Mouse (Mus musculus) layer of hippocampus, adult 2 months (tissue): Measurements from ENCODE around the gene Galk1. TPM values are rescaled to one million over a fixed set of nuclear protein-coding genes. Genes with fewer than 3 reads are reported as not detected.

Experiments
- DNase-seq, 2 experiments: peaks; one replicate each; pipeline ENCODE4 v3.0.0; 2022; ENCODE audit warnings: low spot score in 2 of 2
- H3K27ac ChIP-seq: fragments of 200-600 bp; 2 replicates; pipeline ENCODE4 v1.8.1; 2022
- H3K4me3 ChIP-seq: fragments of 200-600 bp; 2 replicates; pipeline ENCODE4 v1.8.1; 2022; ENCODE audit warnings: mild to moderate bottlenecking
- CTCF ChIP-seq: fragments of 200-600 bp; conservative IDR thresholded peaks from 2 replicates; pipeline ENCODE4 v1.8.1; 2022; ENCODE audit warnings: antibody characterized with exemption, mild to moderate bottlenecking, moderate library complexity
- total RNA-seq, 2 experiments: library from RNA; stranded (reverse); gene quantifications; 2 replicates each; pipeline ENCODE4 v1.2.3; 2021

The Galk1 gene
- total RNA-seq, 2 experiments from 2014 or later = 13.3 to 13.5 TPM

GRCm38 (mm10) chr11:116045173-116045572 lies 32.7 kb upstream of the Galk1 start:
- no peak for DNase-seq
- TF ChIP-seq CTCF = no peak
- Histone ChIP-seq H3K4me3 (no peak overlapping the region), H3K27ac (no peak overlapping the region)

DNA sequence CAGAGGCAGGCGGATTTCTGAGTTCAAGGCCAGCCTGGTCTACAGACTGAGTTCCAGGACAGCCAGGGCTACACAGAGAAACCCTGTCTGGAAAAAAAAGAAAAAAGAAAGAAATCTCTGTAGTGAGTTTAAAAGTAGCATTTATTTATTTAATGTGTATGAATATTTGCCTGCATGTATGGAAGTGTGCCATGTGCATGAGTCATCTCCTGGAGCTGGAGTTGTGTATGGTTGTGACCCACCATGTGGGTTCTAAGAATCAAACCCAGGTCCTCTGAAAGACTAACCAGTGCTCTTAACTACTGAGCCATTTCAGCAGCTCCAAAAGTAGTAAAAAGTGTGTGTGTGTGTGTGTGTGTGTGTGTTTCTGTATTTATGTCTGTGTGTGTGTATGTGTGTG lies 30.8 kb upstream of the Galk1 start:
- Histone ChIP-seq H3K4me3 (no peak overlapping the region), H3K27ac (no peak overlapping the region)
- DNase-seq = no peak
- no peak for TF ChIP-seq CTCF

GRCm38 (mm10) chr11:116042372-116043138 lies 30.0 kb upstream of the Galk1 start:
- Histone ChIP-seq H3K27ac (no peak overlapping the region), H3K4me3 (no peak overlapping the region)
- TF ChIP-seq CTCF = no peak
- DNase-seq = no peak

- TF ChIP-seq CTCF = peak; percentile 46
- Histone ChIP-seq H3K4me3 (no peak overlapping the region), H3K27ac (no peak overlapping the region)
- DNase-seq = no peak
These were observed 29.3 kb upstream of the Galk1 start for GRCm38 (mm10) chr11:116041833-116042232.

DNA sequence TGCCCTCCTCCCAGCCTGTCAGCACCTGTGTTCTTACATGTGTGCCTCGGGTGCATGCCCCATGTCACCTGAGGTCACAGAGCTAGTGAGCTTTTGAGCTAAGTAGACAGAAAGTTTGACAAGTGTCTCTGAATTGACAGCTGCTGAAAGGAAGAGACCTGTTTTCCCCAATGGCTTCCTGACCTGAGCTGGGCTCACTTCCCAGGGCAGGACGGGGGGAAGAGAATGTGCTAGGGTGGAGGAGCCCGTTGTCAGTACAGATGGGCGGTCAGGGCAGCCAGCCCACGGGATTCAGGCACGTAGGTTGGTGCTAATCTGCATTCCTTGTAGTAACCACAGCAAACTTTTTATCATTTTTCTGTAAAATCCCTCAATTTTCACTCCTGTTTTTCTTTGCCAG lies 28.1 kb upstream of the Galk1 start:
- Histone ChIP-seq H3K27ac (no peak overlapping the region), H3K4me3 (no peak overlapping the region)
- no peak for TF ChIP-seq CTCF
- no peak for DNase-seq

DNA sequence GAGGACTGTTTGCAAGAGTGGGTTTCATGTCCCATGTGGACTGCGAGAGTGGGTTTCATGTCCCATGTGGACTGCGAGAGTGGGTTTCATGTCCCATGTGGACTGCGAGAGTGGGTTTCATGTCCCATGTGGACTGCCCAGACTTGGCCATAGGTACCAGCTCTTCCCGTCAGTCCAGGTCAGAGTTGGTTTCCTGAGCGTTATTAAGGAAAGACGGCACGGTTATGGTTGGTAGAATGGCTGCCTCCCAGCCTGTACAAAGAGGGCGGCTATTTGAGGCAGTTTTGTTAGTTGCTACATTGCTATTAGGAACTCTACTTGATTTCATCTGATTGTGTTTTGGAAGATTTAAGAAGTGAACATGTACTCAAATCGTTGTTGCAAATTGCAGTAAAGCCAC lies 25.3 kb upstream of the Galk1 start:
- TF ChIP-seq CTCF = no peak
- no peak for DNase-seq
- no peak overlapping the region for H3K27ac ChIP-seq
- no peak overlapping the region for H3K4me3 ChIP-seq

DNA sequence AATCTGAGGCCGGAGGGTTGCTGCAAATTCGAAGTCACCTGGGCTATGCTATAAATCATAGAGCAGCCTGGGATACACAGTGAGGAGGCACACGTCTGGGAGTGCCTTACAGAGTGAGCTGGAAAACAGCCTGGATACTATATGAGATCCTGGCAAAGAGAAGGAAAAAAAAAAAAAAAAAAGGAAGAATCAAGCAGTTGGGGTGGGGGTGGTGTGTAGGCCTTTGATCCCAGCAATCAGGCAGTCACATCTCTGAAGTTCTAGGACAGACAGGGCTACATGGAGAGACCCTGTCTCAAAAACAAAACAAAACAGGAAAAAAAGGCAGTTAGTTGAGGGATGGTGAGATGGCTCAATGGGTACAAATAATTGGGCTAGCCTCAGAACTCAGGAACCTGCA lies 24.2 kb upstream of the Galk1 start:
- TF ChIP-seq CTCF = no peak
- DNase-seq = no peak
- no peak overlapping the region for H3K4me3 ChIP-seq
- H3K27ac ChIP-seq = peak overlapping the region; percentile 66; the same call in 1 of the 2 replicates

DNA sequence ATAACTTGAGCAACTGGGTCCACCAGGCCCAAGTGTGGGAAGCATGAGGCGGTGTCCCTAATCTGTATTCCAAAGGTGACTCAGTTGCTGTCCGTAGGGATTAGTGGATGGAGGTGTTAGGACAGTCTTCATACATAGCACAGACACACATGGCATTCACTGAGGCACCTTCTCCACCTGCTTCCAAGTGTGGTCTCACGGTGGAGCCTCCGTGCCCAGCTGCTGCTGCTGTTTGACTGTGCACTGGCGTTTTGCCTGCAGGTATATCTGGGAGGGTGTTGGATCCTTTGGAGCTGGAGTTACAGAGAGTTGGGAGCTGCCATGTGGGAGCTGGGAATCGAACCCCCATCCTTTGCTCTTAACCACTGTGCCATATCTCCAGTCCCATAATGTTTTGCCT lies 22.1 kb upstream of the Galk1 start:
- no peak for TF ChIP-seq CTCF
- Histone ChIP-seq H3K4me3 (no peak overlapping the region), H3K27ac (no peak overlapping the region)
- DNase-seq = no peak

DNA sequence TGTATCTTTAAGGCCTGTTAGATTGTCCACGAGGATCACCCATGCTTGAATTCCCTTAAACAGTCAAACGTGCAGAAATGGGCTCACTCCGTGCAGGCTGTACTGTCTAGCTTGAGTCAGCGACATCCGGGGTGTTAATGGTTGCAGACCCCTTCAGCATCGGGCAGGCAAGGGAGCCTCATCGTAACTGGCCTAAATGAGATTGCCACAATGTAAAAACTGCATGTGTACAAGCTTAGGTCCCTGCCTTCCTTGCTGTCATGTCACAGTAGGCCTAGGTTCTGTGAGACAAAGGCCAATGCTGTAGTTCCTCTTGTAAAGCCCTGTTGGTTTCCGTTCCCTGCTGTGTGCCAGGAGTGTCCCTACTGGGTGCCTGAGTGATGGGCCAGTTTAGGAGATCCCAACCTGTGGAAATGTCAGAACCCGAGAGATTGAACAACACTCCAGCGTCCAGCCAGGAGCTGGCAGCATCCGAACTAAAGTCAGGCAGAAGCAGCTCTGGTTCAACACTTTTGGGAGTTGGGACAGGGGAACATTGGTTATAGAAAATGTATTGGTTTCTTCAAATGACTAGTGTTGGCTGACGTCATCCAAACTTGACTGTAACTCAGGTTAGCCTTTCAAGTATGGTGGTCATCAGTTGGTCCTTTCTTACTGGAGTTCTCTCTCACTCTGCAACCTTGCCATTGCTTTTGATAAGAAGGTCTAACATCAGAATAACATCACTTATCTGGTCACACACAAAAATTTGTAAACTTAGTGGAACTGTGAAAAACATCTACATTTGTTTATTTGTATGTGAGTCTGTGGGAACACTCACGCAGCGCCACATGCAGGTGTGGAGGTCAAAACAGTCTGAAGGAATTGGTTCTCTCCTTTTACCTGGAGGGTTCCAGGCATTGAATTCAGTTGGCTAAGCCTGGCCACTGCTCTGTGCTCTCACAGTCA lies 18.7 kb upstream of the Galk1 start:
- DNase-seq = peak in 1 of 2 experiments; percentile 23

GRCm38 (mm10) chr11:116030088-116030897 lies 17.8 kb upstream of the Galk1 start, which contains the start of gene Unk:
Gene Unk (plus strand): TSS chr11:116030322.
- H3K4me3 ChIP-seq = peak within 1 kb of the TSS; percentile 77
- no peak for TF ChIP-seq CTCF
- DNase-seq = peak; percentile 96 to 99
- peak within 1 kb of the TSS; percentile 100 for H3K27ac ChIP-seq

More for the DNA sequence above, 18.7 kb upstream of the Galk1 start:
- TF ChIP-seq CTCF = no peak
- peak overlapping the region; percentile 100 for H3K27ac ChIP-seq
- peak overlapping the region; percentile 77 for H3K4me3 ChIP-seq

GRCm38 (mm10) chr11:116029086-116029865 lies 16.8 kb upstream of the Galk1 start:
- DNase-seq = no peak
- peak overlapping the region; percentile 77 for H3K4me3 ChIP-seq
- no peak; the same call in 1 of the 2 replicates for TF ChIP-seq CTCF

DNA sequence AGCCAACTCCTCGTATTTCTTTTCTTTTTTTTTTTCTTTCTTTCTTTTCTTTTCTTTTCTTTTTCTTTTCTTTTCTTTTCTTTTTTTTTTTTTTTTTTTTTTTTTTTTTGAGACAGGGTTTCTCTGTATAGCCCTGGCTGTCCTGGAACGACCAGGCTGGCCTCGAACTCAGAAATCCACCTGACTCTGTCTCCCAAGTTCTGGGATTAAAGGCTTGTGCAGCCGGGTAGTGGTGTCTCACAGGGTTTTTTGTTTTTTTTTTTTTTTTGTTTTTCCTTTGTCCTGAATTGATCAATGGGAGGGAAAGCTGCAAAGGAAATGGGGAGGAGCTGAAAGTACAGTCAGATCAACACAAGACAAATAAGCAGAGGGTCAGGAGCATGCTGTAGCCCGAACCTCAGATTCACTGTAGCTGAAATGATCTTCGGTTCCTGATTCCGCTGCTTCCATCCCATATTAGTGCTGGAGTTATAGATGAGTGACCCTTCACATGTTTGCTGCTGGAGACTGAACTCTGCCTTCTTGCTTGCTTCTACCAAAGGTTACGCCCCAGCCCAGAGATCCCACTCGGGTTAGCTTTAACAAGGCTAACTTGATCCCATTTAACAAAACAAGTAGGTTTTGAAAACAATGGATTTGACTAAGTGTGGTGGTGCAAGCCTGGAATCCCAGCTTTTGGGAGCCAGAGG lies 15.8 kb upstream of the Galk1 start:
- no peak for TF ChIP-seq CTCF
- no peak overlapping the region for H3K4me3 ChIP-seq
- no peak overlapping the region for H3K27ac ChIP-seq
- DNase-seq = no peak

More at GRCm38 (mm10) chr11:116029086-116029865, 16.8 kb upstream of the Galk1 start:
- H3K27ac ChIP-seq = peak overlapping the region; percentile 100
